Mouse (Mus musculus) MN1 (cell line): ENCODE results near the gene H2al2a.
"Not testable (repeated sequence)": the region's sequence is repeated elsewhere in the genome, so short reads cannot be mapped to it uniquely, and the experiment has no call there.

Experiments
- DNase-seq: peaks from one replicate; pipeline ENCODE4 v3.0.0-alpha.2; 2016; ENCODE audit warnings: low spot score

Gene H2al2a

DNA sequence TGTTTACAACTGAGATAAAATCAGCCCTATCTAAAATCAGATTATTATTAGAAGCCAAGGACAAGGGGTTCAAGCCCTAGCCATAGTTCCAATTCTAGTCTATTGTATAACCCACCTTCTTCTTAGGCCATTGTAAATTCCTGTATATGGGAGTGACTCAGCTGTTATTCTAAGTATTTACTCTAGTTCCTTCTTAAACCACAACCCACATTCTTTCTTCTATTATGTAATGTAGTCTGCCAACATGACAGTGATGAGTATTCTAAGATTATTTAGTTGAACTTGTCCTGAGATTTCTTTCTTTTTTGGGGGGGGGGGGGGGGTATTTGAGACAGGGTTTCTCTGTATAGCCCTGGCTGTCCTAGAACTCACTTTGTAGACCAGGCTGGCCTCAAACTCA, 19.1 kb downstream of the H2al2a start:
- DNase-seq, result not testable (repeated sequence)

- no peak for DNase-seq
Measured at GRCm38 (mm10) chr2:17975601-17976327, 21.0 kb downstream of the H2al2a start.

GRCm38 (mm10) chr2:17973868-17974440, 22.8 kb downstream of the H2al2a start:
- no peak for DNase-seq

DNA sequence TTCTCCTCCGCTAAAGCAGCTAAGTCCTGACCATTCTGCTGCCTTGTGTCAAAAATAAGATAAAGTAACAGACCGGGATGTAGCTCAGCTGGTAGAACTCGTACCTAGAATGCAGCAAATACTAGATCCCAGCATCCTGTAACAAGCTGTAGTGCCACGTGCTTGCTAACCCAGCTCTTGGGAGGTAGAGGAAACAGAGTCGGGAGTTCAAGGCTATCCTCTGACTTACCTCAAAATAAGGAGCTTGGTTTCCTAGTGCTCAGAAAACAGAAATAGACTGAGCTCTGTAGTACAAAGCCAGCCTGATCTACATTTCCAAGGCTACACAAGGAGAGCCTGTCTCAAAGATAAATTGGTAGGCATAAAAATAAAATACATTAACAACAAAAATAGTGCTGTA, 23.5 kb downstream of the H2al2a start:
- no peak for DNase-seq

DNA sequence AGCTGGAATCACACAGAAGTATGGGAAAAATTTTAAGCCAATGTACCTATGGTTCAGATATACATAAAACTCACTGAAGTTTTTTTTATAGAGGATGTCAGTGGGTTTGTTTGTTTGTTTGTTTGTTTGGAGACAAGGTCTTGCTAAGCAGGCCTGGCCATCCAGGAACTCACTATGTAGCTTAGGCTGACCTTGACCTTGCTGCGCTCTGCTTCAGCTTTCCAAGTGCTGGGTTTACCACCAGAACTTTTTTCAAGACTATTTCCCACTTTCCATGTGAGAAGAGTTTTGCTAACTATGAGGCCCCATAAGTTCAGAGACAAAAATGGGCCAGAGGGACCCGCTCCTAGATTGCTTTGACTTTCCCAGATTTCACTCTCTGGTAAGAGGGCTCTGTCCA, 23.9 kb downstream of the H2al2a start:
- DNase-seq, result no peak

- no peak for DNase-seq
Measured at GRCm38 (mm10) chr2:17971407-17971806, 25.4 kb downstream of the H2al2a start.

DNA sequence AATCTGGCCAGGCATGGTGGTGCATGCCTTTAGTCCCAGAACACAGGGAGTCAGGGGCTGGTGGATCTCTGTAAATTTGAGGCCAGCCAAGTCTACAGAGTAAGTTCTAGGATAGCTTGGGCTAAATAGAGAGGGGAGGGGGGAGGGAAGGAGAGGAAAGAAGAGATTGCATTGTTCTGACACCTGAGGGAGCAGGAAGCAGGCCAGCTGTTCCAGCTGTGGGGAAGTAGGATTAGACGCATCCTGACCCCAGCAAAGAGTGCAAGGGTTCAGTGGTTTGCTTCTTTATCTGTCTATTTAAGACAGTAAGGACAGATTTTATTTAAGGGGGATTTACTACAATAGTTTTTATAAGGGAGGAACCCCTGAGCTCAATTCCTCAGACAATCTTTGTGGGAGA, 26.1 kb downstream of the H2al2a start:
- no peak for DNase-seq

GRCm38 (mm10) chr2:17970187-17970586, 26.6 kb downstream of the H2al2a start:
- DNase-seq, result no peak

DNA sequence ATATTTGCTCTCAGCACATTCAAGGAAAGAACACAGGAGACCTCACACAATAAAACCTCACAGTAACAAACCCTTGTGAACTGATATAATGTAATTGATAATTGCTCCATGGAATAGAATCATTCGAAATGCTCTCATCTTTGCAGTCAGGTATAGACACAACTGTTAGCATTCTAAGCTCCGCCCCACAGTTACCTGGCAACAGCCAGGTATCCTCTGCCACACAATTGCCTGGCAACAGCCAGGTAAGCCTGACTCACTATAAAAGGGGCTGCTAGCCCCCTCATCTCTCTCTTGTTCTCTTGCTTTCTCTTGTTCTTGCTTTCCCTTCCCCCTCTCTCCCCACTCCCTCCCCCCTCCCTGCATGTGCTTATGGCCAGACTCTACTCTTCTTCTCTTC, 28.2 kb downstream of the H2al2a start:
- DNase-seq, result no peak

GRCm38 (mm10) chr2:17968037-17968436, 28.7 kb downstream of the H2al2a start:
- DNase-seq, result not testable (repeated sequence)

GRCm38 (mm10) chr2:17959501-17959900, 37.3 kb downstream of the H2al2a start:
- DNase-seq, result no peak

DNA sequence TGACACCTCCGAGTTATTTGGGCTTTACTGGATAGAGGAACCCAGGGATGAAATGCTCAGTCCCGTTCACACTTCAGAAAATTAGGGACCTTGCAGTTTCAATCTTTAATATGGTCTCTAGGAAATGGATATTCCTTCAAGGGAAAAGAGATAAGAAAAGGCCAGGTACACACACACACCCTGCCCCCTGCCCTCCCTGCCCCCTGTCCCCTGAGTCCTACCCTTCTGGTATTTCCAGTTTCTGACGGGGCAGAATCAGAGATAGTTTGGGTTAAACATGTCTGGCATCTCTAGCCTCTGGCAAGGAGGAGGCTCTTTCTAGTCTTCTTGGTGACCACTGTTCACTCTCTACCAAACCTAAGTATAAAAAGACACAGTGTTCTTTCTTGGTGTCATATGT, 49.9 kb downstream of the H2al2a start:
- no peak for DNase-seq
